Mouse (Mus musculus): ENCODE measurements around the gene Olfr706. TPM values are rescaled to one million over a fixed set of nuclear protein-coding genes. Genes with fewer than 3 reads are reported as not detected.
"Not testable (repeated sequence)": the region's sequence is repeated elsewhere in the genome, so short reads cannot be mapped to it uniquely, and the experiment has no call there.

Gene Olfr706
- not detected in 2 replicates for polyA plus RNA-seq (2015; fragmentation: Nextera tagmentation; extraction: Ambion mirVana)

DNA sequence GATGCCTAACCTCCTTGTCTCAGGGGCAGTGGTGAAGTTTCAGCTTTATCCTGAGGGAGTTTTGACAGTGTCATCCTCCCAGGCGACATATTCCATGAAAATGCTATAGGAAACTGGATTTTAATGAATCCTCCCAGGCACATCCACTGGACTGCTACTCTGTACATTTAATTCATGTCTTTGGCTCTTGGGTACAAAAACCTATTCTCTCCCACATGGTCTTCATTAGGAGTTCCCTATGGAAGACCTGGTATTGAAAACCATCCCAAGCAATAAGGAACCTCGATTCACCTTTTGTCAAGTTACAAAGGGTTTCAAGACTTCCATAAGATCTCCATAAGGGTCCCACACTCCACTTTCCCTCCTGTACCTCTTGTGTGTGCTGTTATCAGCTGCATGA, at the start of gene Olfr706:
Olfr706 (minus strand) TSS at position 101 of the 400 bp plus-strand sequence.
- no peaks in the 10 kb centered on the region for H3K27me3 ChIP-seq (replicated peaks; ENCODE audit: control insufficient read depth, insufficient read depth, low read length)
- H3K9ac ChIP-seq (replicated peaks; ENCODE audit: low read depth, low read length), result no peak within 1 kb of the TSS
- H3K4me1 ChIP-seq (replicated peaks; ENCODE audit: control insufficient read depth, insufficient read depth, low read length), result no peaks in the 10 kb centered on the region
- no peak within 1 kb of the TSS for H3K4me3 ChIP-seq (replicated peaks; ENCODE audit: low read length)
- no peak within 1 kb of the TSS for H3K4me2 ChIP-seq (ENCODE audit: low read length)
- no peak for ATAC-seq
- no peaks in the 10 kb centered on the region for H3K36me3 ChIP-seq (ENCODE audit: control insufficient read depth, insufficient read depth)
- H3K27ac ChIP-seq (ENCODE audit: low read length), result no peak within 1 kb of the TSS
- H3K9me3 ChIP-seq (ENCODE audit: control insufficient read depth, low read length), result no peaks in the 10 kb centered on the region
- WGBS, result 84% methylated on average over 2 of the region's 2 CpGs

- H3K36me3 ChIP-seq (ENCODE audit: control insufficient read depth, insufficient read depth), result no peaks in the 10 kb centered on the region
- no peaks in the 10 kb centered on the region for H3K27me3 ChIP-seq (replicated peaks; ENCODE audit: control insufficient read depth, insufficient read depth, low read length)
- no peak within 1 kb of the TSS for H3K27ac ChIP-seq (ENCODE audit: low read length)
- H3K4me1 ChIP-seq (replicated peaks; ENCODE audit: control insufficient read depth, insufficient read depth, low read length), result no peaks in the 10 kb centered on the region
- no peak for ATAC-seq
- H3K9ac ChIP-seq (replicated peaks; ENCODE audit: low read depth, low read length), result no peak within 1 kb of the TSS
- H3K4me3 ChIP-seq (replicated peaks; ENCODE audit: low read length), result no peak within 1 kb of the TSS
- H3K9me3 ChIP-seq (ENCODE audit: control insufficient read depth, low read length), result no peaks in the 10 kb centered on the region
- no peak within 1 kb of the TSS for H3K4me2 ChIP-seq (ENCODE audit: low read length)
Observed at GRCm38 (mm10) chr7:106932119-106932518, 44.2 kb upstream of the Olfr706 start, which contains the start of gene Olfr709-ps1. TSS of gene Olfr709-ps1 (minus strand) at chr7:106932219.

- H3K27ac ChIP-seq (ENCODE audit: low read length); H3K36me3 ChIP-seq (ENCODE audit: control insufficient read depth, insufficient read depth); H3K4me2 ChIP-seq (ENCODE audit: low read length); H3K9ac ChIP-seq (replicated peaks; ENCODE audit: low read depth, low read length); H3K9me3 ChIP-seq (ENCODE audit: control insufficient read depth, low read length); H3K4me1 ChIP-seq (replicated peaks; ENCODE audit: control insufficient read depth, insufficient read depth, low read length); H3K4me3 ChIP-seq (replicated peaks; ENCODE audit: low read length); ATAC-seq; H3K27me3 ChIP-seq (replicated peaks; ENCODE audit: control insufficient read depth, insufficient read depth, low read length): not testable (repeated sequence)
- WGBS, result 76% methylated on average over 2 of the region's 7 CpGs
Observed at GRCm38 (mm10) chr7:106920961-106921360, 33.0 kb upstream of the Olfr706 start.

- no peak within 1 kb of the TSS for H3K4me2 ChIP-seq (ENCODE audit: low read length)
- H3K27ac ChIP-seq (ENCODE audit: low read length), result no peak within 1 kb of the TSS
- no peak for ATAC-seq
- 73% methylated on average over 2 of the region's 2 CpGs for WGBS
- H3K4me3 ChIP-seq (replicated peaks; ENCODE audit: low read length), result no peak within 1 kb of the TSS
- H3K27me3 ChIP-seq (replicated peaks; ENCODE audit: control insufficient read depth, insufficient read depth, low read length), result no peaks in the 10 kb centered on the region
- no peak within 1 kb of the TSS for H3K9ac ChIP-seq (replicated peaks; ENCODE audit: low read depth, low read length)
- H3K9me3 ChIP-seq (ENCODE audit: control insufficient read depth, low read length), result no peaks in the 10 kb centered on the region
- no peaks in the 10 kb centered on the region for H3K36me3 ChIP-seq (ENCODE audit: control insufficient read depth, insufficient read depth)
- no peaks in the 10 kb centered on the region for H3K4me1 ChIP-seq (replicated peaks; ENCODE audit: control insufficient read depth, insufficient read depth, low read length)
Observed at GRCm38 (mm10) chr7:106907676-106908075, 19.7 kb upstream of the Olfr706 start, which contains the start of gene Olfr1532-ps1. TSS of gene Olfr1532-ps1 (plus strand) at chr7:106908001.

- H3K36me3 ChIP-seq (ENCODE audit: control insufficient read depth, insufficient read depth); H3K27ac ChIP-seq (ENCODE audit: low read length); H3K9ac ChIP-seq (replicated peaks; ENCODE audit: low read depth, low read length); H3K4me2 ChIP-seq (ENCODE audit: low read length); H3K9me3 ChIP-seq (ENCODE audit: control insufficient read depth, low read length); H3K27me3 ChIP-seq (replicated peaks; ENCODE audit: control insufficient read depth, insufficient read depth, low read length); ATAC-seq; H3K4me1 ChIP-seq (replicated peaks; ENCODE audit: control insufficient read depth, insufficient read depth, low read length); H3K4me3 ChIP-seq (replicated peaks; ENCODE audit: low read length): not testable (repeated sequence)
- WGBS, result 84% methylated on average over 3 of the region's 3 CpGs
Observed at GRCm38 (mm10) chr7:106901141-106901540, 13.2 kb upstream of the Olfr706 start, which contains the start of gene Olfr707. TSS of gene Olfr707 (minus strand) at chr7:106901241.

GRCm38 (mm10) chr7:106876791-106877190, 11.2 kb downstream of the Olfr706 start, which contains the start of gene Olfr705:
TSS of gene Olfr705 (minus strand) at chr7:106876891.
- H3K27me3 ChIP-seq (replicated peaks; ENCODE audit: control insufficient read depth, insufficient read depth, low read length), result no peaks in the 10 kb centered on the region
- H3K4me1 ChIP-seq (replicated peaks; ENCODE audit: control insufficient read depth, insufficient read depth, low read length), result no peaks in the 10 kb centered on the region
- no peak within 1 kb of the TSS for H3K27ac ChIP-seq (ENCODE audit: low read length)
- H3K4me3 ChIP-seq (replicated peaks; ENCODE audit: low read length), result no peak within 1 kb of the TSS
- no peak within 1 kb of the TSS for H3K9ac ChIP-seq (replicated peaks; ENCODE audit: low read depth, low read length)
- no peaks in the 10 kb centered on the region for H3K9me3 ChIP-seq (ENCODE audit: control insufficient read depth, low read length)
- no peak for ATAC-seq
- 80% methylated on average over 3 of the region's 3 CpGs for WGBS
- no peaks in the 10 kb centered on the region for H3K36me3 ChIP-seq (ENCODE audit: control insufficient read depth, insufficient read depth)
- no peak within 1 kb of the TSS for H3K4me2 ChIP-seq (ENCODE audit: low read length)

DNA sequence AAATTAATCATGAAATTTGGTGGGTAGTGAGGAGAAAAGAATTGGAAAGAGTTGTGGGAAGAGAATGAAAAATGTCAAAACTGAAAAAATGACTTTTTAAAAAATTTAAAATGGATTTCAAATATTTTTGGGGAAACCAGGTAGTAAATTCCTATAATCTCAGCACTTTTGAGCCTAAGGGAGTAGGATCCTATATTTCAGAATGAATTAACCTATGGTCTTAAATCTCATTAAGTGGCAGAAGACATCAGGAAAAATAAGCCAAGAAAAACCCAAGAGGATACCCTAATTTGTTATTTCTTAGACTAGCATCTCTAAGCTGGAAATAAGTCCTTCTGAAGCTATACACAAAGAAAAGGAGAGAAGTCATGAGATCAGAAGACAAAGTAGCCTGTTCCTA, 25.1 kb downstream of the Olfr706 start, which contains the start of gene Olfr704:
Olfr704 (plus strand) TSS at position 301 of the 400 bp plus-strand sequence.
- no peak for ATAC-seq
- Histone ChIP-seq H3K27me3 (replicated peaks; ENCODE audit: control insufficient read depth, insufficient read depth, low read length) (no peaks in the 10 kb centered on the region), H3K27ac (ENCODE audit: low read length) (no peak within 1 kb of the TSS), H3K9ac (replicated peaks; ENCODE audit: low read depth, low read length) (no peak within 1 kb of the TSS), H3K36me3 (ENCODE audit: control insufficient read depth, insufficient read depth) (no peaks in the 10 kb centered on the region), H3K4me1 (replicated peaks; ENCODE audit: control insufficient read depth, insufficient read depth, low read length) (no peaks in the 10 kb centered on the region), H3K4me3 (replicated peaks; ENCODE audit: low read length) (no peak within 1 kb of the TSS), H3K4me2 (ENCODE audit: low read length) (no peak within 1 kb of the TSS), H3K9me3 (ENCODE audit: control insufficient read depth, low read length) (no peaks in the 10 kb centered on the region; the same call in 1 of the 2 replicates)

DNA sequence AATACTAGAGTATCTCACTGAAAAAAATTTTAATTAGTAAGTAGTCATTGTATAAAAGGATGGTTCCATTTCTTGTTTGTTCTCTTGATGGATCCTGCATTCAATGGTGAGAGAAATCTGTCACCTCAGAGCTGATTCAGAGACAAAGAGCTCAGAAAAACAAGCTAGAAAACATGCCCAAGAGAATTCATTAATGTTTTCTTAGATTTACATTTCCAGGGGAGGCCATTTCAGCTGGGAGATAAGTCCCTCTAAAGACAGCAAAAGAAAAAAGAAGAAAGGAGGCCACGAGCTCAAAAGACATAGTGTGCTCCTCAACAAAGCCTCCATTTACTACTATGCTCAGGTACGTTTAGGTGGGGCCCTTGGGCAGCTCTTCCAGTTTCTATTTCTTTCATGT, 44.9 kb downstream of the Olfr706 start, which contains the start of gene Olfr703:
Olfr703 (plus strand) TSS at position 301 of the 400 bp plus-strand sequence.
- WGBS, result 45% methylated on average over 2 of the region's 2 CpGs
- ATAC-seq, result no peak

GRCm38 (mm10) chr7:106833793-106834192, 54.2 kb downstream of the Olfr706 start, which contains the start of gene Olfr702:
TSS of gene Olfr702 (minus strand) at chr7:106833893.
- H3K9ac ChIP-seq (replicated peaks; ENCODE audit: low read depth, low read length), result no peak within 1 kb of the TSS
- no peaks in the 10 kb centered on the region for H3K9me3 ChIP-seq (ENCODE audit: control insufficient read depth, low read length)
- H3K27ac ChIP-seq (ENCODE audit: low read length), result no peak within 1 kb of the TSS
- H3K4me2 ChIP-seq (ENCODE audit: low read length), result no peak within 1 kb of the TSS
- H3K4me3 ChIP-seq (replicated peaks; ENCODE audit: low read length), result no peak within 1 kb of the TSS
- H3K27me3 ChIP-seq (replicated peaks; ENCODE audit: control insufficient read depth, insufficient read depth, low read length), result no peaks in the 10 kb centered on the region
- H3K4me1 ChIP-seq (replicated peaks; ENCODE audit: control insufficient read depth, insufficient read depth, low read length), result no peaks in the 10 kb centered on the region
- no peaks in the 10 kb centered on the region for H3K36me3 ChIP-seq (ENCODE audit: control insufficient read depth, insufficient read depth)
- ATAC-seq, result no peak

More for the DNA sequence above, 44.9 kb downstream of the Olfr706 start, which contains the start of gene Olfr703:
- Histone ChIP-seq H3K27ac (ENCODE audit: low read length) (no peak within 1 kb of the TSS), H3K9ac (replicated peaks; ENCODE audit: low read depth, low read length) (no peak within 1 kb of the TSS), H3K4me1 (replicated peaks; ENCODE audit: control insufficient read depth, insufficient read depth, low read length) (no peaks in the 10 kb centered on the region), H3K27me3 (replicated peaks; ENCODE audit: control insufficient read depth, insufficient read depth, low read length) (no peaks in the 10 kb centered on the region), H3K4me2 (ENCODE audit: low read length) (no peak within 1 kb of the TSS), H3K4me3 (replicated peaks; ENCODE audit: low read length) (no peak within 1 kb of the TSS), H3K9me3 (ENCODE audit: control insufficient read depth, low read length) (no peaks in the 10 kb centered on the region), H3K36me3 (ENCODE audit: control insufficient read depth, insufficient read depth) (no peaks in the 10 kb centered on the region)

All from forebrain, embryonic 16.5 days (tissue).